Mouse (Mus musculus): ENCODE measurements around the gene Tubb5.
"Not testable (repeated sequence)": the region's sequence is repeated elsewhere in the genome, so short reads cannot be mapped to it uniquely, and the experiment has no call there.

The Tubb5 gene

DNA sequence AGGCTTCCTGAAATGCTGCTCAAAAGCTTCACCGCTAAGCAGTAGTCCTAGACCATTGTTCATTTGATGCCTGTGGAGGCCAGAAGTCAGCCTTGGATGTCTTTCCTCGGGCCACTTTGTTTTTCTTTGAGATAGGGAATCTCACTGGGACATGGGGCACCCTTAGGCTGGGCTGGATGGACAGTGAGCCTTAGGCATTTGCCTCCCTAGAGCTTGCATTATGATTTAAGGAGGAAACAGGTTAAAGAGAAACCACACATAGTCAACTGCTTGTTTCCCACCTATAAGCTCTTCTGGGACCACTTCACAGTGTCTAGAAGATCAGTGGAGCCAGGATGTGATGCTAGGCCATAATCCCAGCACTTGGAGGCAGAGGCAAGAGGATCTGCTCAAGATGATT is 21.7 kb upstream of the Tubb5 start:
- DNase-seq: no peak

DNA sequence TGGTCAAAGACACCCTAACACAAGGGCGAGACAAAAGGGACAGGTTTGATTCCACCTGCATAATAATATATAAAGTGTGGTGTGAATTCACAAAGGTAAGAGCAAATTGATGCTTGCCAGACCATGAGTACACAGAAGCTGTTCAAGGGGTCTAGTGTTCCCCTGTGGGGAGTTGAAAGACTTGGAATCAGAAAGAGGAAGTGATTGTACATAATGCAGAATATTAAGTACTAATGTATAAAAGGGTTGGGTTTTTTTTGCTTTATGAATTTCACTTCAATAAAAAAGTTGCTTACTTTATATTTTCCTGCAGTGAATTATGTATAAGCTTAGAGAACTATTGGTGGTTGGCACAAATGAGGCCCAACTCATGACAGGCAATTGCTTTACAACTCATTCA is 21.3 kb upstream of the Tubb5 start:
- DNase-seq: no peak

DNA sequence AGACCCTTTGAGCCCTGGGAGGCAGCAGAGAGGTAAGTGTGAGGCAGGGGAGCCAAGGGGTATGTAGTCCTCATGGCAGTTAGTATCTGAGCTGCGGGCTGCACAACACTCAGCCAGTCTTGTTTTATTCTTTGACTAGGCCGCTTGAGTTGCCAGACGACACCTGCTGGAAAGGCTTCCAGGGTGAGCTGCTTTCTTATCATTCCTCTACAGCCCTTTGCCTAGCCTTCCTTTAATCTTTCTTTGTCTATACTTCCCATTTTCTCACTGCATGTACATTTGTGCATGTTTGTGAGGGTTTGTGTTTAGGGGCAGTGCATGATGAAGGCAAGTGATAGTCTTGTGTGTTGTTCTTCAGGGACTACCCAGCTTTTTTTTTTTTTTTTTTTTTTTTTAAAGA is 12.9 kb upstream of the Tubb5 start:
- DNase-seq: no peak

DNA sequence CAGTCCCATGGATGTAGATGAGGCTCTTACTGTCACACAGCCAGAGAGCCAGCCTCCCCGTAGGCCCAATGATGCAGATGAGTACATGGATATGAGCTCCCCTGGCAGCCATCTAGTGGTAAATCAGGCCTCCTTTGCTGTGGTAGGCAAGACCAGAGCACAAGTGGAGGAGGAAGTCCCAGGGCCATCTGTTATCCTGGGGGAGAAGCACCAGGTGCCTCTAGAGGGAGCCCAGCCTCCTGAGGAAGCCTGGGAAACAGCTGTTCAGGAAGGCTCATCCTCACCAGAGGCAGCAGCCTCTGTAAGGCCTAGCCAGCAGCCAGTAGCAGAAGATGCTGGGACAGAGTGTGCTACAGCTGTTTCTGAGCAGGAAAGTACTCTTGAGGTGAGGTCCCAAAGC is 10.0 kb upstream of the Tubb5 start:
- DNase-seq: no peak

DNA sequence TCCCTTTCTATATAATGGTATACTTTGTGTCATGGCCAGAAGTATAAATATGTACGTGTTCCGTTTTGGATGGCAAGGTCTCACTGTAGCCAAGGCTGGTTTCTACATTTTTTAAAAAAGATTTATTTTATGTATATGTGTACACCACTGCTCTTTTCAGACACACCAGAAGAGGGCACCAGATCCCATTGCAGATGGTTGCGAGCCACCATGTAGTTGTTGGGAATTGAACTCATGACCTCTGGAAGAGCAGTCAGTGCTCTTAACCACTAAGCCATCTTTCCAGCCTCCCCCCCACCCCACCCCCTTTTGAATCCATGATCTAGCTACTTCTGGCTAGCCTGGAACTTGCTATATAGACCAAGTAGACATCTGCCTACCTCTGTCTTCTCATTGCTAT is 5.4 kb upstream of the Tubb5 start:
- DNase-seq: no peak

DNA sequence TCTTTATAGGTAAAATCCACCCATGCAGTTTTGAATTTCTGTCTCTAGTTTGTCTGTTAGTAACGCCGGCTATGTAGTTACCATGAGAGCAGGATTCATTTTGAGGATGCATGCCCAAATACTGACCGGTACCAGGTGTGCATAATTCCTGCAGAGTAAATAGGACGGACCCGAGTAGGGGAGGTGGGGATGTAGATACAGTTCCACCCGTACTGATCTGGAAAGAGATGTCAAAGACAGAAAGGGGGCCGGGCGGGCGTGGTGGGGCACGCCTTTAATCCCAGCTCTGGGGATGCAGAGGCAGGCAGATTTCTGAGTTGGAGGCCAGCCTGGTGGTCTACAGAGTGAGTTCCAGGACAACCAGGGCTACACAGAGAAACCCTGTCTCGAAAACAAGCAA is 3.9 kb upstream of the Tubb5 start:
- DNase-seq: no peak

DNA sequence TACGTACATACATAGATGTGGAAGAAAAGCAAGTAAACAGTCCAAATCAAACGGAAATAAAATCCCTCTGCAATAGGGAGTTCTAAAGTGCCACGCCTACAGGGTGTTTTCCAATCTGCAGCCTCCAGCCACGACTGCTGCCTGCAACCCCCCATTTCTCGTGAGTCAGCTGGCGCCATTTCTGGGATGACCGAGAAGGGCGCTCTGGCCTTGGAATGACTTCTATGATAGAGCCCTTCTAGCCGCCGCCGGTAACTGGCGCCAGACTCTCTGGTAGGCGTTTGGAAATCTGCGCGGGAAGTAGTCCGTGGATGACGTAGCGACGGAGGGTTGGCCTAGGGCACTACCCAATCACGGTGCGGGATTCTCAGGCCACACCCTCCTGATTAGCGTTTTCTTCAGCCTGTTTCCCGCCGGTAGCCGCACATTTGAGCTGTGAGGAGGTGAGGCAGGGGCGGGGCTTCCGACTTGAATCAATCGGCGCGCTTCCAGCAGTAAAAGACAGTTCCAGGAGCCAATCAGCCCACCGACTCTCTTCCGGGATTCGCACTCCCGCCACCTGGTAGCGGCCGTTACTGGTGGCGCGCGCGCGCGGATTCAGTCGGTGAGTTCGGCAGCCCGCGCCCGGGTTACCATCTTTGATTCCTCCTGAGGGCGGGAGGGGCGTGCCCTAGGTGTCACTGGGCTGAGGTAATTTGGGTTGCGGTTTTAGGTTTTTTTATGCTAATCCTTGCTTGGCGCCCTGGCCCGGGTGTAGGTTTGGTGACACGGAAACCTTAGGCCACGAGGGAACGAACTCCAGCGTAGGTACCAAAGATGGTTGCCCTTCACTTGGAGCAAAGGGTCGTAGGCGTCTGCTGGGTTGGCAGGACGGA is 3.2 kb upstream of the Tubb5 start, which contains the start of gene Mdc1:
TSS of gene Mdc1 (plus strand) at position 440 of the 875 bp plus-strand sequence.
- peak; percentile 99 for DNase-seq

DNA sequence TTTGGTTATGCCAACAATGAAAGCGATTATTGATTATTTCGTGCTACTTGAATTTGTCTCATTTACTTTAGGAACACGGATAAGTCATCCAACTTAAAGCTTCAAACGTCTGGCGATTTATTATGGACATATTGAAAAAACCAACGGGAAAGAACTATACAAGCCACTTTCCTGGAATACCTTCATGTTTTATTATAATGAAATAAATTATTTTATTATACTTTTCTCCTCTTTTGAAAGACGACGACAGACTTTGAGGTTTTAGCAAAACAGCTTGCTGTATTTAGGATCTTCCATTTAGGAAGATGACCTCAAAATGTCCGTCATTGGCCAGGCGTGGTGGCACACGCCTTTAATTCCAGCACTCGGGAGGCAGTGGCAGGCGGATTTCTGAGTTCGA is 2.5 kb upstream of the Tubb5 start:
- DNase-seq: no peak

DNA sequence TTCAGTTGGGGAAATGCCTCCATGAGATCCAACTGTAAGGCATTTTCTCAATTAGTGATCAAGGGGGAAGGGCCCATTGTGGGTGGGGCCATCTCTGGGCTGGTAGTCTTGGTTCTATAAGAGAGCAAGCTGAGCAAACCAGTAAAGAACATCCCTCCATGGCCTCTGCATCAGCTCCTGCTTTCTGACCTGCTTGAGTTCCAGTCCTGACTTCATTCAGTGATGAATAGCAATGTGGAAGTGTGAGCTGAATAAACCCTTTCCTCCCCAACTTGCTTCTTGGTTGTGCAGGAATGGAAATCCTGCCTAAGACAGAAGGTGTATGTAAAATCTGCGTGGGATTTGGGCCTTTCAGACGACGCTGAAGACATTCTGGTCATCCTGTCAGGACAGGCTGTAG is 896 bp upstream of the Tubb5 start:
- not testable (repeated sequence) for DNase-seq

DNA sequence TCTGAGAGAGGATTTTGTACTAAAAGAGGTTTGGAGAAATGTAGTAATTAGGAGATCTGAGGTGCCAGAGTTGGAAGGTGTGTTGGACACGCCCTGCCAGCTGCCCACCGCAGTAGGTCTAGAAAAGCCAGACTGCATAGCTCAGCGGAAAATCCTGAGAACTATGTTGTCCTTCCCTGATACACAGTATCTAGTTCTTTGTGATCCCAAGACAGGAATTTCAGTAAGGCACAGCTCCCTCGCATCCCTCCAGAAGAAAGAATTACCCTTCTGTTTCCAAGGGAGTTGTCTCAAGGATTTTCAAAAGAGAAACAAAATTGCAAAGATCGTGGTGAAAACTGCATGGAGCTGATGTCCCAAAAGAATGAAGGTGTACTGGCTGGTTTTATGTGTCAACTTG is 464 bp upstream of the Tubb5 start:
- DNase-seq: no peak

DNA sequence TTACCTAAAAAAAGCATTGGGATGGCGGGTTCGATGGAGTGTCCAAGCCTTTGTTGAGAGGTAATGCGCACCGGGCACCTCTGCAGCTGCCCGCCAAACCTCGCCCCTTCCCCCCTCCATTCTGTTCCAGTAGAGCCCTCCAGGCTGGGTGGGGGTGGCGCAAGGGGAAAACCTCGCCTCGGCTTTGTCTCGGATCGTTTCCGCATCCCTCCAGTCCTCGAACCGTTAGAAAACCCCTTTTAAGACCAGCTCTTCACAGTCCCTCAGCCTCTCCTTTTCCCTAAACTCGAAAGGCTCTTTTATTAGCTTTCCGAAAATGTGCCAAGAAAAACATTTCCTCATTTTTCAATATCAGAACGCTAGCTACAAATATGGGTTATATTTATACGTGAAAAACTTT is 619 bp downstream of the Tubb5 start:
- peak; percentile 81 for DNase-seq

DNA sequence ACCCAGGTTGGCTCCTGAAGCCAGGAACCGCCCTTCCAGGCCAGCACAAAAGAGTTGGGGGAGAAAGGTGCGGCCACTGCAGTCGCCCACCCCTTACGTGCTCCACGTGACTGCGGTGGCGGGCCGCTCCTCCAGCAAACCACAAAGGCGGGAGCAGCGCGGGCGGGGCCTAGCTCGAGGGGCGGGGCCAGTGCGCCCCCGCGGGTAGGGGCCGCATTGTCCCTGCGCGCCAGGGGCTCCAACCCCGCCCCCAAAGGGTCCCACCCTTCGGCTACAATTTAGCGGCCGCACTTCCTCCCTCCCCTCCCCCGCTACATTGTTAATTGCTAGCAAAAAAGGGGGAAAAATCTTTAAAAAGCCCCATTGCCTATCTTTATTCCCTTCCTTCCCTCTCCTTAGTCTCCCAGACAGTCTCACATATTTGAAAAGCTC is 1.1 kb downstream of the Tubb5 start:
- peak; percentile 98 for DNase-seq

DNA sequence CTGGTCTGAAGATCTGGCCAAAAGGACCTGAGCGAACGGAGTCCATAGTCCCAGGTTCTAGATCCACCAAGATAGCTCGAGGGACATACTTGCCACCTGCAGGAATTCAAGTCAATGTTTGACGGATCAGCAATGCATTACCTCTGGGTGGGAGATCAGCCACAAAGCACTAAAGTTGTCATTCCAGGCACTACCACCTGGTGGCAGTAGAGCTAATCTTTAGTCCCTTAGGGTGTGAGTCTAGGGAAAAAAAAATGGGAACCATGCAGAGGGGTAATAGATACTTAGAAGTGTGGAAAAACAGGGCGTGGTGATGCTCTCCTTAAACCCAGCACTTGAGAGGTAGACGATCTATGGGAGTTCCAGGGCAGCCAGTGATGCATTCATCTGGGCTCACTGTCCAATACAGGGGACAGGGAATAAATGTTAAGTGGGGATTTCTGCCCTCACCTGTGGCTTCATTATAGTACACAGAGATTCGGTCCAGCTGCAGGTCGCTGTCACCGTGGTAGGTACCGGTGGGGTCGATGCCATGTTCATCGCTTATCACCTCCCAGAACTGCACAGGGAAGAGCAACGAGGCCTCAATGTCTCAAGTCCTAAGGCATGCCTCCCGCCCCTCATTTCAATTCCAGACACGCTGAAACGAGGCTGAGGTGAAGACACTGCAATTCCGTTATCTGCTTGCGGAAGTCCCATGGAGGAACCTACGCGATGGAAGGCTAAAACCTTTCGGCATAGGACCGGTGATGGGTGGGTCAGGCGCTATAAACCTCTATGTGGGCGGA is 1.7 kb downstream of the Tubb5 start:
- peak; percentile 84 for DNase-seq

DNA sequence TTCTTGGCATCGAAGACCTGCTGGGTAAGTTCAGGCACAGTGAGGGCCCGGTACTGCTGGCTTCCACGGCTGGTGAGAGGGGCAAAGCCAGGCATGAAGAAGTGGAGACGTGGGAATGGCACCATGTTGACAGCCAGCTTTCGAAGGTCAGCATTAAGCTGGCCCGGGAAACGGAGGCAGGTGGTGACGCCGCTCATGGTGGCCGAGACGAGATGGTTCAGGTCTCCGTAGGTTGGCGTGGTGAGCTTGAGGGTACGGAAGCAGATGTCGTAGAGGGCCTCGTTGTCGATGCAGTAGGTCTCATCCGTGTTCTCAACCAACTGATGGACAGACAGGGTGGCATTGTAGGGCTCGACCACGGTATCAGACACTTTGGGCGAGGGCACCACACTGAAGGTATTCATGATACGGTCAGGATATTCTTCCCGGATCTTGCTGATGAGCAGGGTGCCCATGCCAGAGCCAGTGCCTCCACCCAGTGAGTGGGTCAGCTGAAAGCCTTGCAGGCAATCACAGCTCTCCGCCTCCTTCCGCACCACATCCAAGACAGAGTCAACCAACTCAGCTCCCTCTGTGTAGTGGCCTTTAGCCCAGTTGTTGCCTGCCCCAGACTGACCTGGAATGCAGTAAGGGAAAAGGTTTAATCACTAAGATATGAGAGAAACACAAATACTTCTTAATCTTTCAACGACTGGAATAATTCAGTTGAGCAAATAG is 2.5 kb downstream of the Tubb5 start:
- no peak for DNase-seq

DNA sequence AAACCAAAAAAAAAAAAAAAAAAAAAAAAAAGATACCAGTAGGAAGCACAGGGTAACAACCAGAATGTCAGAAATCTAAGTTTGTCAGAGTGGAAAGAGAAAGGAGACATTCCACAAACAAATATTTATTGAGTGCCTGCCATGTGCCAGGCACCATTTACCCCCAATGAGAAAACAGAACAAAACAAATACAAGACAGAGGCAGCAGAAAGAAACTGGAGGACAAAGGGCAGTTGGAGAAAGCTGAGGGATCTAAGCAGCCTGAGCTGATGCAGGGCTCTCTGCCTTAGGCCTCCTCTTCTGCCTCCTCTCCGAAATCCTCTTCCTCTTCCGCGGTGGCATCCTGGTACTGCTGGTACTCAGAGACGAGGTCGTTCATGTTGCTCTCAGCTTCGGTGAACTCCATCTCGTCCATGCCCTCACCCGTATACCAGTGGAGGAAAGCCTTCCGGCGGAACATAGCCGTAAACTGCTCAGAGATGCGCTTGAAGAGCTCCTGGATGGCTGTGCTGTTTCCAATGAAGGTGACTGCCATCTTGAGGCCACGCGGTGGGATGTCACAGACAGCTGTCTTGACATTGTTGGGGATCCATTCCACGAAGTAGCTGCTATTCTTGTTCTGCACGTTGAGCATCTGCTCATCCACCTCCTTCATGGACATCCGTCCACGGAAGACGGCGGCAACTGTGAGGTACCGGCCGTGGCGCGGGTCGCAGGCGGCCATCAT is 3.2 kb downstream of the Tubb5 start:
- DNase-seq: no peak

DNA sequence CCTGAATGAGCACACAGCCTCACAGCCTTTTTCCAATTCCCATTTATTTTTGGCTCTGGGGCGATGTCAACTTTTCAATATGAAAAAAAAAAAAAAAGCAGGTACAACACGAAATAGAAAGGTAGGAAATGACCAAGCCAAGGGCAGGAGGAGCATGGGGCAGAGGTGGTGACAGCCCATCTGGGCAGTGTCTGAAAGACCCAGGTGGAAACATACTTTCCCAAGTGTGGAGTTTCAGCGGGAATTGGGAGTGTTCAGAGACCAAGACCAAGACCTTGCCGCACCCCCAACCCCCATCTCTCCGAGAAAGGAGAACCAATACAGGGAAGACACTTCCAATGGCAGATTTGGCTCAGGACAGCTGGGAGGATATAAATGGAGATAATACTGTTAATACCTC is 4.2 kb downstream of the Tubb5 start:
- no peak for DNase-seq

DNA sequence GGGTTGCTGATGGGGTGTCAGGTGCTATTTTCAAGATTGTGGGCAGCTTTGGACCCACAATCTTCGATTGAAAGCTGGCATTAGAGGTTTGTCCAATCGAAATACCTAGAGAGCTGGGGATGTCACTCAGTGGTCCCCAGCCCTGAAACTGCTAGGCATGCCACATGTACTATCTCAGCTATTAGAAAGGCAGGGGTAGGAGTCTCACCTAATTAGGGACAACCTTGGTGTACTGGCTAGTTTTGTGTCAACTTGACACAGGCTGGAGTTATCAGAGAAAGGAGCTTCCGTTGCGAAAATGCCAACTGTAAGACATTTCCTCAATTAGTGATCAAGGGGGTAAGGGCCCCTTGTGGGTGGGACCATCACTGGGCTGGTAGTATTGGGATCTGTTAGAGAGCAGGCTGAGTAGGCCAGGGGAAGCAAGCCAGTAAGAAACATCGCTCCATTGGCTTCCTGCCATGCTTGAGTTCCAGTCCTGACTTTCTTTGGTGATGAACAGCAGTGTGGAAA is 4.8 kb downstream of the Tubb5 start:
- DNase-seq: no peak

DNA sequence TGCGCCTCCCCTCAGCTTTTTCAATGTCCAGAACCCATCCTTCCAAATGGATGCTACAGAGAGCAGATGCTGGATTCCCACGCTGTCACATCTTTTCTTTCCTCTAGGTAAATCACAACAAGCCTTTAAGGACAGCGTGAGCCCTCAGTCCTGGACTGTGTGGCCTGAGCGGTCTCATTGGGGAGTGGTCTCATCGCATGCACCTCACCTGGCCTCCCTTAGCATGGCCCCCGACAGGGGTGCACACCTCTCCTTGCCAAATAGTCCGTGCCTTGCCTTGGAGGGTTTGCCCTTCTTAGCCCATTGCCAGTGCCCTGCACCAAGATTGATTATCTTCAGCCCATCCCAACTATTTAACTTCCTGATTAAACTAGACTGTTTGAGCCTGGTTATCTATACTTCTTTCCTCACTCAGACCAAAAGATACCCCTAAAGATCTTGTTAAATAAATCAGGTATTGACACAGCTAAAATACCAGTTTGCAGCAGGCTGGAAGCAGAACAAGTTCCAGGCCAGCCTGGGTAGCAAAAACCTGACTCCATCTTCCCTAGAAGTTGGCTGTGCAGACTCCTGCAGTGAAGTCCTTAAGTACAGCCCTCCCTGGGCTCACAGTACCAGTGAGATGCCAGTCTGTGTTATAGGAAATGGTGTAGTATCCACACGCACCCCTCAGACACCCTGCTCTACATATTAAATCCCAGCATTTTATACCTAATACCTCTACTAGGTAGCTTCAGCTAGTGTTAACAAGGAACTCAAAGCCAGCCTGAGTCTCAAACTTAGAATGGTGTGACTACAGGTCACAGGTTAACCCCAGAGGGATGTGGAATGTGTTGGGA is 5.5 kb downstream of the Tubb5 start:
- DNase-seq: no peak

DNA sequence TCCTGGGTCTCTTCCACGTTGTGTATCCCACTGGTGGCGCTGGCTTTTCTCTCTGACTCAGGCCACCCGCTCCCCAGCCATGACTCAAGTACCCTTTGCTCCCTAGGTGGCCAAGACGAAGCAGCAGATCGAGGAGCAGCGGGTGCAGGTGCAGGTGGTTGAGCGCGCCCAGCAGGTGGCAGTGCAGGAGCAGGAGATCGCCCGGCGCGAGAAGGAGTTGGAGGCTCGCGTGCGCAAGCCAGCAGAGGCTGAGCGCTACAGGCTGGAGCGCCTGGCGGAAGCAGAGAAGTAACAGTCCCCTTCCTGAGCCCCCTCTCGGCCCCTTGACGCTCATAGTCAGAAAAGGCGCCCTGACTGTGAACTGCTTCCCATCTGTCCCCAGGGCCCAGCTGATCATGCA is 8.4 kb downstream of the Tubb5 start:
- peak; percentile 94 for DNase-seq

DNA sequence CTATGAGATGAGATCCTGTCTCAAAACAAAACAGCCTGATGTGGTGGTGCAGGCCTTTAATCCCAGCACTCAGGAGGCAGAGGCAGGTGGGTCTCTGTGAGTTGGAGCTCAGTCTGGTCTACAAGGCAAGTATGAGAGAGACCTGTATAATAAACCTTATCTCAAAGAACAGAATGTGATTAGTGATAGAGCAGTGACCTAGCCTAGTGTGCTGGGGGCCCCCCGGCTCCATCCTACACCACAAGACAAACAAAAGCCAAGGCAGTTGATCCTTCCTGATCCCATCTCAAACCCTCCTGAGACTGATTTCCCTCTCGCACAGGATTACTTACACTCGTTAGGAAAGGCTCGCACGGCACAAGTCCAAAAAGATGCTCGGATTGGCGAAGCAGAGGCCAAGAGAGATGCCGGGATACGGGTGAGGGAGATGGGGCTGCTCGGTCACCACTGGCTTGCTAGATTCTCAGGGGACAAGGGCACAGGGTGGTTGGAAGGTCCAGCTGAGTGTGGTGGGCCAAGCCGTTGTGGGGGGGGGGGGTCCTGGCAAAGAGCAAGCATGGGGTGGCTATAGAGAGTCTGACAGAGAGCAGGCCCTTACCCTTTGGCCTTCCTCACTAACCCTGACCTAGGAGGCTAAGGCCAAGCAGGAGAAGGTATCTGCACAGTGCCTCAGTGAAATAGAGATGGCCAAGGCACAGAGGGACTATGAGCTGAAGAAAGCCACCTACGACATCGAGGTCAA is 12.8 kb downstream of the Tubb5 start:
- DNase-seq: no peak

DNA sequence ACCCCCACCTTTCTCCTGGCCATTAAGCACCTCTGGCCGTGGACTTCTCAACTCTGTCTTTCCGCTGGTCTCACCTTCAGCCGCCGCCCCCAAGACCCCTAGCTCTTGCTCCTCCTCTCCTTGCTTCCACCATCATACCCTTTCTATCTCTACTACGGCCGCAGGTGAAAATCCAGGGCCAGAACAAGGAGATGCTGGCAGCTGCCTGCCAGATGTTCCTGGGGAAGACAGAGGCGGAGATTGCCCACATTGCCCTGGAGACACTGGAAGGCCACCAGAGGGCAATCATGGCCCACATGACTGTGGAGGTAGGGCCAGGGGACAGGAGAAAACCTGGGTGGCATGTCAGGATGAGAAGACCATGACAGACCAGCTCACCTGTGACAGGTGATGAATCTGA is 13.7 kb downstream of the Tubb5 start:
- DNase-seq: no peak
